Mouse (Mus musculus): ENCODE measurements around the gene Icam4. TPM values are rescaled to one million over a fixed set of nuclear protein-coding genes. Genes with fewer than 3 reads are reported as not detected.

Icam4 gene
- polyA plus RNA-seq, 1 experiment from 2014 or later = 0.65 TPM

MicroRNAs within 50 kb of the gene (microRNA counts, 519-probe panel; counts per million panel counts)
- microRNA mmu-miR-1900 = 2,781 counts per million, percentile 61 among the panel's probes with 10 or more counts

Small RNA genes lying within 50 kb of the gene (microRNA-seq; reads per million reads assigned to microRNA genes)
- not detected for gene Mir1900 (ENCODE audit: borderline number of aligned reads)
- gene Mir7082 (ENCODE audit: borderline number of aligned reads) = not detected

Other genes with a start within 250 kb of the Icam4 start
- 8.3 and 13.2 TPM in 2 replicates for gene Col5a3, start 214.3 kb upstream of the Icam4 start, polyA plus RNA-seq (2014; fragmentation: Nextera tagmentation; extraction: Ambion mirVana)
- gene Rdh8, start 210.9 kb upstream of the Icam4 start, polyA plus RNA-seq (2014; fragmentation: Nextera tagmentation; extraction: Ambion mirVana) = not detected in 2 replicates
- 4.8 and 6.3 TPM in 2 replicates for gene A230050P20Rik, start 160.7 kb upstream of the Icam4 start, polyA plus RNA-seq (2014; fragmentation: Nextera tagmentation; extraction: Ambion mirVana)
- gene Angptl6, start 149.6 kb upstream of the Icam4 start, polyA plus RNA-seq (2014; fragmentation: Nextera tagmentation; extraction: Ambion mirVana) = 3.4 and 4.2 TPM in 2 replicates
- 65.7 and 76.3 TPM in 2 replicates for gene Ppan, start 141.2 kb upstream of the Icam4 start, polyA plus RNA-seq (2014; fragmentation: Nextera tagmentation; extraction: Ambion mirVana)
- gene Eif3g, start 130.8 kb upstream of the Icam4 start, polyA plus RNA-seq (2014; fragmentation: Nextera tagmentation; extraction: Ambion mirVana) = 245 and 273 TPM in 2 replicates
- 46.8 and 56.5 TPM in 2 replicates for gene Dnmt1, start 69.5 kb upstream of the Icam4 start, polyA plus RNA-seq (2014; fragmentation: Nextera tagmentation; extraction: Ambion mirVana)
- 54.5 and 59.6 TPM in 2 replicates for gene S1pr2, start 52.6 kb upstream of the Icam4 start, polyA plus RNA-seq (2014; fragmentation: Nextera tagmentation; extraction: Ambion mirVana)
- 110 and 119 TPM in 2 replicates for gene Mrpl4, start 26.6 kb upstream of the Icam4 start, polyA plus RNA-seq (2014; fragmentation: Nextera tagmentation; extraction: Ambion mirVana)
- 18.6 and 20.0 TPM in 2 replicates for gene Icam1, start 13.4 kb upstream of the Icam4 start, polyA plus RNA-seq (2014; fragmentation: Nextera tagmentation; extraction: Ambion mirVana)
- 0.19 TPM in 1 of 2 replicates, not detected in the other for gene Icam5, start 2.7 kb downstream of the Icam4 start, polyA plus RNA-seq (2014; fragmentation: Nextera tagmentation; extraction: Ambion mirVana)
- gene Zglp1, start 37.7 kb downstream of the Icam4 start, polyA plus RNA-seq (2014; fragmentation: Nextera tagmentation; extraction: Ambion mirVana) = 0.87 and 1.2 TPM in 2 replicates
- gene Gm49373, start 43.7 kb downstream of the Icam4 start, polyA plus RNA-seq (2014; fragmentation: Nextera tagmentation; extraction: Ambion mirVana) = 0.24 TPM in 1 of 2 replicates, not detected in the other
- gene Fdx1l, start 44.2 kb downstream of the Icam4 start, polyA plus RNA-seq (2014; fragmentation: Nextera tagmentation; extraction: Ambion mirVana) = 60.8 and 62.7 TPM in 2 replicates
- gene Gm38431, start 62.6 kb downstream of the Icam4 start, polyA plus RNA-seq (2014; fragmentation: Nextera tagmentation; extraction: Ambion mirVana) = 1.2 and 1.4 TPM in 2 replicates
- 64.2 and 71.4 TPM in 2 replicates for gene Raver1, start 62.6 kb downstream of the Icam4 start, polyA plus RNA-seq (2014; fragmentation: Nextera tagmentation; extraction: Ambion mirVana)
- 9.8 and 11.6 TPM in 2 replicates for gene Tyk2, start 101.9 kb downstream of the Icam4 start, polyA plus RNA-seq (2014; fragmentation: Nextera tagmentation; extraction: Ambion mirVana)
- gene Cdc37, start 120.6 kb downstream of the Icam4 start, polyA plus RNA-seq (2014; fragmentation: Nextera tagmentation; extraction: Ambion mirVana) = 259 and 298 TPM in 2 replicates
- 6.2 and 6.9 TPM in 2 replicates for gene Pde4a, start 136.3 kb downstream of the Icam4 start, polyA plus RNA-seq (2014; fragmentation: Nextera tagmentation; extraction: Ambion mirVana)
- gene Keap1, start 210.0 kb downstream of the Icam4 start, polyA plus RNA-seq (2014; fragmentation: Nextera tagmentation; extraction: Ambion mirVana) = 43.0 and 49.6 TPM in 2 replicates
- gene S1pr5, start 219.1 kb downstream of the Icam4 start, polyA plus RNA-seq (2014; fragmentation: Nextera tagmentation; extraction: Ambion mirVana) = 0.96 and 1.3 TPM in 2 replicates
- 26.3 and 35.5 TPM in 2 replicates for gene Atg4d, start 235.9 kb downstream of the Icam4 start, polyA plus RNA-seq (2014; fragmentation: Nextera tagmentation; extraction: Ambion mirVana)

Data from embryonic facial prominence, embryonic 14.5 days (tissue).